Mouse (Mus musculus) kidney, adult 2 months (tissue): Measurements from ENCODE around the gene Olfr1495.

Experiments
- CTCF ChIP-seq: fragments of 200-500 bp; conservative IDR thresholded peaks from 2 replicates; pipeline ENCODE4 v1.5.1; 2011; ENCODE audit warnings: low read depth, mild to moderate bottlenecking, control low read depth, low read length, moderate library complexity, mixed read lengths; ENCODE audit not compliant: insufficient read depth, insufficient read length
- POLR2A ChIP-seq: fragments of 200-500 bp; IDR thresholded peaks from one replicate; pipeline ENCODE4 v1.6.1; 2011; ENCODE audit warnings: low read depth, low read length, control low read depth

DNA sequence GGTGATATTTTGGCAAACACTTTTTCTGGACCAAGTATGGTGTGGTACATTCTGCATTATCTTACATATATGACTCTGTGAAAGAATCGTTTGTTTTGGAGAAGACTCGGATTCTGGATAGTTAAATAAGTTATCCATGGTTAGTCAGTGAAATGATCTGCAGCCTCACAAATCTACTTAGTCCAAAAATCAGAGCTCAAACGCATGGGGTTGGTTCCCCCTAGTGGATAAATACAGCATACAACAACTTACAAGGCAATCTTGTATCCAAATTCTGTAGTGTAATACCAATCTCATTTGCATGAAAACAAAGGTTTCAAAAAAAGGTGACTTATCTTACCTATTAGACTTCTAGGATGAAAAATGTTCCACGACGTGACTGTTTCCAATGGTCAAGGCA is 54.4 kb downstream of the Olfr1495 start:
- no peak for TF ChIP-seq CTCF
- no peak for TF ChIP-seq POLR2A
